Mouse (Mus musculus) c-Kit-positive CD71-positive TER-119-positive erythroid progenitor cells, embryonic 14.5 days (primary cell): Measurements from ENCODE around the gene Cpne5.

Source experiments
- DNase-seq: peaks from one replicate; pipeline ENCODE4 v3.0.0-alpha.2; 2013; ENCODE audit warnings: low spot score

Gene Cpne5

DNA sequence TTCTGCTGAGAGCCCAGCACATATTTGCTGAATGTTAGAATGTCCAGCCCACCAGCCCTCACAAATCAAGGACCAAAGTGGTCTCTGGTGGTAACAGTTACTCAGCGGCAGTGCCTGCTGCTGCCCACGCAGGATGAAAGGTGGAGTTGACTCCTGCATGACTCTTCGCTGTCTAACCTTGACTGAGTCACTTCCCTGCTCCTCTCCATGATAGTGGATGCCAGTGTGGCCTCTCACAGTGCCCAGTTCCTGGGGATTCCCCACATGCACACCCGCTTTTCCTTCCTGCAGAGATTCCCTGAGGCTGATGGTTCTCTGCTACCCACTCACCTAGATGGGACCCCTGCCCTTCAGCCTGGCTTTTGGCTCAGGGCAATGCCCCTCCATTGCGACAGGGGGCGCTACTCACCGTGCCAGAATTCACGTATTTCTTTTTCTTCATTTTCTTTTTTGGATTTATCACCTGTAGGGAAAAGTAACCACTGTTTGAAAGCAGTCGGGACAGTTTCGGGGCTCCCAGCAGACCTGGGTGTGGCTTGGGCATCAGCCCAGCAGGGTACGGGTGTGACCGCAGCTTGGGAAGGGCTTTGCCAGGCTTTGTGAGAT, 68.9 kb downstream of the Cpne5 start:
- no peak for DNase-seq

DNA sequence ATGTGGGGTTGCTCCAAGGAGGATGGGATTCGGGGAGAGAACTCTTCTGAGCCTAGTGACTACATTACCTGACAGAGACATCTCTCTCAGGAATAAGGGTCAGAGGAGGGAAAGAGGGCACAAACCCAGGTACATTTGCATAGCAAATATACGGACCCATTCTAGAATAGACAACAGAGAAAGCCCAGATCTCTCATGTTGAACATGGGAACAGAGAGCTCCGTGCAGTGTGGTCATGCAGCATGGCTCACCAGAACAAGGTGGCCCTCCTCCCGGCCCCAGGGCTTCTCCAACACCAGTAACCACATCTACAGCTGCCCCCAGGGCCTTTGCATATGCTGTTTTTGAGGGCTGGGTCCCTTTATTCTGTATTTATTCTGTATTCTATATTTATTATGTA, 69.5 kb downstream of the Cpne5 start:
- no peak for DNase-seq

- DNase-seq = no peak
Observed at GRCm38 (mm10) chr17:29167371-29167770, 70.6 kb downstream of the Cpne5 start.

DNA sequence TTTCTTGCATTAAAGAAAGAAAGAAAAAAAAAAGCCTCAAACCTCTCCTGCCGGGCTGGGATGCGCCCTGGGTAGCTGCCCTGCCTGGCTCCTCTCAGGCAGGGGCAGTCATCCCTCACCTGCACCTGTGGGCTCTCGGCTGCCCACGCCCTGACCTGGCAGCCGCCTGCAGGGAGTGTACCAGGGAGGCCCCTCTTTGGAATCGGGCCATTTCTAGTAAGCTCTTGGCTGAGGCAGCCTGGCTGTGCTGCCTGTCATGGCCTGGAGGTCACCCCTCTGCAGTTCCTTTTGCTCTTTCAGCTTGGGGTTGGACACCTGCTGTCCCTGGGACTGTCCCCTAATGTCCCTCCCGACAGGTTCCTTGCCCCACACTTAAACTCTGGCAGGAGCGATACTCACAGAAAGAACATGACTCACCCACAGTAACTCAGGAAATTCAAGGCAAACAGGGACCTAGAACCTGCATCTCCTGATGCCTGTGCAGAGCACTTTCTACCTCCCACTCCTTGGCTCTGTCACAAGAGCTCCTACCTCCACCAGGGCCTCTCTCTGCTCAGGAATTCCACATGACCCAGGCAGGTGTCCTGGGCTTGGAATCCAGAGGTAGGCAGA, 71.9 kb downstream of the Cpne5 start:
- DNase-seq = no peak

- peak; percentile 44 for DNase-seq
Observed at GRCm38 (mm10) chr17:29165452-29165851, 72.5 kb downstream of the Cpne5 start.

- no peak for DNase-seq
Observed at GRCm38 (mm10) chr17:29164469-29165111, 73.4 kb downstream of the Cpne5 start.

DNA sequence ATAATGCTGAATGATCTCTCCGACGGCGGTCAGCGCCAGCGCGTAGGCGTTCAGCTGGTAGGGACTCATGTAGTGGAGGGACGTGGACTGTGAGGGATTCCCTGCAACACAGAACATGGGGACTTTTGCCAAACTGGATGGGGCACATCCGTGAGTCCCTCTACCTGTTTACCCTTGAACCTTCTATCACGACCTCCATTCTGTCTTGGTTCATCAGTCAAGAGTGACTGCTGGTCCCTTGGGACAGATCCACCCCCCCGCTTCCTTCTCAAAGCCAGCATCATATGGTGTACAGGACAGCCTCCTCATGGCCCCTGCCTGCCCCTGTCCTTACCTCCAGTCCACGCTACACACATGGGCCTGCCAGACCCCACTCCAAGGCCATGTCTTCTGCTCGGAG, 75.6 kb downstream of the Cpne5 start:
- no peak for DNase-seq

DNA sequence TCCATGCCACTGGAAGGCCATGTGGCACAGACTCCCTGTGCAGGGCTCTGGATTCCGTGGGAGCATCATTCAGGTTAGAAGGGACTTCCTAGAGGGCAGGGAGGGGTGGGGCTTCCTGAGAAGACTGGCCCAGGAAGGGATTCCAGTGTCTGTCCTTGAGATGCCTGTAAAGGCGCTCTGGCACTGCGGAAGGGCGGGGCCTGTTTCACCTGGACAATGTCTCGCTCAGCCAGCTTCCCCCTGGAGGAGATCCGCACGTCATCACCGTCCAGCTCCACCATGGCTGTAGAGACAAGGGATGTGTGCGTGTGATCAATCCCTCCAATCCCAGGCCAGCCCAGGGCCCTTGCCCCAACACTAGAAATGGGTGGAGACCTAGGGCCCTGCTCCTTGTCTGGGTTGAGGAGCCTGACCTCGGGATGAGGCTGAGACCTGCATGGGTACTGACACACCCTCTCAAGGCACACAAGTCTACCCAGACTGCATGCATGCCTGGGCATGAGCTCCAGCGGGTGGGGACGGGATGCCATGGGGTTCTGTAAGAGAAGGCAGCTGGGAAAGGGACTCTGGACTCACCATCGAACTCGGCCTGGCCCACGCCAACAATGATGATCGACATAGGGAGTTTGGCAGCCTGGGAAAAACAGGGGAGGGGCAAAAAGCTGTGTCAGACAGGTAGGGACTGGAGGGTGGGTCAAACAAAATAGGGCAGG, 78.1 kb downstream of the Cpne5 start:
- no peak for DNase-seq

DNA sequence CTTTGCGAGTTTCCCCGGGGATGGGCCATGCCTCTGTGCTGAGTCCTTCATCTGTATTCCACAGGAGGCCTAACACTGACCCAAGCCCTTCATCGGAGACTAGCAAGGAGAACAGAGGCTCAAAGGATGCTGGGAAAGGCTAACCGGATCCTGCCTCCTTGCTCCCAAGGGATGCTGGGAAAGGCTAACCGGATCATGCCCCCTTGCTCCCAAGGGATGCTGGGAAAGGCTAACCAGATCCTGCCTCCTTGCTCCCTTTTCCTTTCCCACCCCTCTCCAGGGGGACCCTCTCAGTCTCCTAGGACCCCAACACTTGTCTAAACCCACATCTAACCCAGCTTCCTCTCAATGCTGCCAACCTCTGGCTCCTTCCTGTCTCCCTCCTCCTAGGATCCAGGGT, 78.6 kb downstream of the Cpne5 start:
- no peak for DNase-seq

GRCm38 (mm10) chr17:29158899-29159298, 79.1 kb downstream of the Cpne5 start:
- DNase-seq = no peak

DNA sequence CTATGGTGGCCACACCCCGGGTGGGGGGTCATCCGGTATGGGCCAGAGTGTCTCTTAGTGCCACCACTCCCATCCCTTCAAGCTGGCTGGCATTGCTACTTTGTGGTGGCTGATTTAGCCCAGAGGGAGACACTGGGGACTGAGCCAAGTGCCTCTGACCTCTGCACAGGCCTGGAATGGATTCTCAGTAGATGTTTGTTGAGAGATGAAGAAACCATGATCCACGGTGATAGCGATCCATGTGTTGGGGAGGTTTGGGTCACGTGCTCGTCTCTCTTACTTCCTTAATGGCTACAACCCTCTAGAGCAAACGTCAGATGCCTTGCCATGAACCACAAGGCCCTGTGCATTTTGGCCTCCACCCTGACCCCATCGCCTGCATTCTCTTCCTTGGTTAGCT, 81.1 kb downstream of the Cpne5 start:
- no peak for DNase-seq

GRCm38 (mm10) chr17:29156396-29156795, 81.6 kb downstream of the Cpne5 start:
- DNase-seq = no peak

DNA sequence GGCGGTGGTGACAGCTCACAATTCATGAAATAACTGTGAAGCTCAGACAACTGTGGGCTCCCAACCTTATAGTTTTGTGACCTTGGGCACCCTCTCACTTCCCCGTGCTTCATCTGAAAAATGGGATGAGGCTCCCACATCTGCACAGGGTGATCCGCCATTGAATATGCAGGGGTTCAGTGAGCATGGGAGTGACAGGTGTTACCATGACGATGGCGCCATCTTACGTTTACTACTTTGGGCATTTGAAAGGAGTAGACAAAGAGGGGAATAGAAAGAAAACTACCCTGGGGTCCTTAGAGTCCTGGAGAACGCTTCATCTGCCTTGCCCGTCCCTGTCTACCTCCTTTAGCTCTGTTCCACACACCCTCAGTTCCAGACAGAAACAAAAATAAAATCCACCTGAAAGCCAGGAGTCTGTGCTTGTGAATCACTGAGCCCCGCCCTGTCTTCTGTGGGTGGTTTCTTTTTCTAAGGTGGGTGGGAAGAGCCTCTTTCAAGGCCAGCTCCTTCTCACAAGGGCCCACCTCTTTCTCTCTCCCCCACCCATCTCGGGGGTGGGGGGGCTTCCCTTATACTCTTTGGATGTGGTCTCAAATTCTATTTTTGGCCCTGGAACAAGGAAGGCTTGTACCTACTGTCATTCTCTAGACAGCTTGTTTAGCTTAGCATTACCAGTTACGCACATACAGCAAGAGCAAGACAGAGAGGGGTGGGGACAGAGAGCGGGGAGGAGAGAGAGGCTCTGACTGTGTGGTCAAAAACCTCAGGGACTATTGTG, 82.4 kb downstream of the Cpne5 start:
- no peak for DNase-seq

GRCm38 (mm10) chr17:29154247-29154646, 83.7 kb downstream of the Cpne5 start:
- DNase-seq = no peak

- no peak for DNase-seq
Observed at GRCm38 (mm10) chr17:29152547-29152946, 85.4 kb downstream of the Cpne5 start.

GRCm38 (mm10) chr17:29149766-29150165, 88.2 kb downstream of the Cpne5 start:
- no peak for DNase-seq

DNA sequence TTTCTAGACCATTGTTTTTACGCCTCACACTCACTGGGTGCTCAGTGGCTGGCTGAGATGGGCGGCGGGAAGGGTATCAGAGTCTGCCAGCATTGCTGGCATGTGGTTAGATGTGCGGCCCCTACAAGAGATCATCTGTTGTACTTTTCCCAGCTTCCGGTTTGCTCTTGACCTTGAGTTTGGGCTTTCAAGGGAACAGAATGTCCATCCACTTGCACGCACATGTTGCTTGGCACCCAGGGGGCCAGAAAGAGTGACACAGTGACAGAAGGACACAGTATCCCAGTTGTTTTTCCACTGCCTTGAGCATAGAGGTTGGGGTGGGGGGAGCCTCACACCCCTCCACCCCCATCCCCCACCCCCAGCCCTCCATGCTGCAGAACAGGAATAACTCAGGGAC, 90.2 kb downstream of the Cpne5 start:
- DNase-seq = no peak

GRCm38 (mm10) chr17:29147273-29147672, 90.7 kb downstream of the Cpne5 start:
- DNase-seq = no peak

GRCm38 (mm10) chr17:29145101-29145500, 92.9 kb downstream of the Cpne5 start:
- DNase-seq = no peak

- no peak for DNase-seq
Observed at GRCm38 (mm10) chr17:29143266-29143665, 94.7 kb downstream of the Cpne5 start.

GRCm38 (mm10) chr17:29141577-29141976, 96.4 kb downstream of the Cpne5 start:
- no peak for DNase-seq

DNA sequence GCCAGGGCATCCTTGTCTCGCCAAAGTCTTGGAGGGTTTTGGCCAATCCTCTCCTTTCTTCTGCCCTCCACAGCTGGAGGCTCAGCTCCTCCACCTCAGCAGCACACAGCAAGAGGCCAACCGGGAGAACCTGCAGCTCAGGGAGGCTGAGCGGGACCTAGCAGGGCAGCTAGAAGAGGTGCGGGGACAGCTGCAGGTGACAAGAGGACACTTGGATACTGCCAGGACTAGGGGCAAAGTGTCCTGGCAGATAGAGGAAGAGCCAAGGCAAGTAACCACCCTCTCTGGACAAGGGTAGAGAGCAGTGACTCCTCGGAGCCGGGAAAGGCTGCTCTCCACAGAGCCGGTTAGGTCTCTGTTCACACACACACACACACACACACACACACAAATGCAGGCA, 100.1 kb downstream of the Cpne5 start:
- no peak for DNase-seq
